Mouse (Mus musculus): ENCODE data around the gene Zfp629. TPM values are rescaled to one million over a fixed set of nuclear protein-coding genes. Genes with fewer than 3 reads are reported as not detected.
A peak's percentile ranks its signal among the peaks of the same experiment; 100 is the strongest.

Gene Zfp629
- polyA plus RNA-seq (2014; fragmentation: Nextera tagmentation; extraction: Ambion mirVana): 28.0 and 31.0 TPM in 2 replicates

DNA sequence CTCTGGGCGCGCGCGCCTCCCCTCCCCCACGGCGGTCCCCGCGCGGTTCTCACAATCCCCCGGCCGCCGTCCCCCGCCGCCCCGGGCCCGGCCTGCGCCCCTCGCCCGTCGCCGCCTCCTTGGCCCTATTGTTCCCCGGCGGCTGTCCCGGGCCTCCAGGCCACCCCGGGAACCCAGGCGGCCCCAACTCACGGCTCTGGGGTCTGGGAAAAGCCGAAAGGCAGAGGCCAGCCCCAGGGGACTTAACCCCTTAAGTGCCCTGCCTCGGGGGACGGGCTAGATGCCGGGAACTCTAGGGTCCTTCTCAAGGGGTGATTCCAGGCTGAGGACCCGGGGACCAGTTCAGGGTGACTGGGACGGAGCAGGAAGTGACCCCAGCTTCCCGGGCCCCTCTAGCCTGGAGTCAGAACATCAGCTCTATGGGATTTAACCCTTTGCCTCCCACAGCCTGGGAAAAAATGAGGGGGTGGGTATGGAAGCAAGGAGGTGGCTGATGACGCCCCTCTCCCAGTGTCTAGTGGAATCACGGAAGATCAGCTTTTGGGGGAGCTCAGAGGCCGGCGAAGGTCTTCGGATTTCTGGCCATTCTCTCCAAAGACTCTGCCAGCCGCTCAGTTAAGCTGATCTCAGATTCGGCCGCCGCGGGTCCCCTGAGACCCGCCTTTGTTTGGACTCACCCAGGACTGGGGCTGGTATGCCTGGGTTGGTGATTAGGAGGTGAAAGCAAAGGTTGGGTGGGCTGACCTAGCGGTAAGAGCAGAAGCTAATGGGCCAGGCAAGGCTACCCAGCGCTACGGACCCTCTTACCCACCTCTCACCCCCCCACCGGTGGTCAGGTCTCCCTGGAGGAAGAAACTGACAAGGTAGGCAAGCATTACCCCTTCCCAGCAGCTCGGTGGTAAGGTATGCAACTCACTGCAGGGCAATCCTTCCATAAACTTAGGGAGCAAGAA, at the start of gene Zfp629:
TSS of gene Zfp629 (minus strand) at position 907 of the 953 bp plus-strand sequence.
- peak within 1 kb of the TSS; percentile 81 for H3K27ac ChIP-seq (ENCODE audit: low read depth, low read length)
- peak; percentile 94 for ATAC-seq (ENCODE audit: low FRiP score)
- 0% methylated on average over 30 of the region's 50 CpGs for WGBS

DNA sequence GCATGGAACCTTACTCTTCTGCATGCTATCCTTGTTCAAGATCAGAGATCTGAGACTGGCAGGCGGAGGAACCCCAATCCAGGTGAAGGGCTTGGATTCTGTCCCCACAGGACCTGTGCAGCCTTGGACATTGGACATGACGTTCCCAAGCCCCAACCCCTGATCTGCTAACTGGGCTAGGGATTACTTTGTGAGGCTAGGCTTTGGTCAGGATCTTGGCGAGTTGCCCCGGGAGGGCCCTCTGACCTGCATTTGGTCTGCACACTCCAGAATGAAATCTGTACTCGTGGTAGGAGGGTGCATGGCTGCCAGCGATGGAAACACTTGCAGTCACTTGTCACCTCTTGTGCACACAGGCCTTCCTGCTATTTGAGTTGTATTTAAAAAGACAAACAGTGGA, 47.3 kb upstream of the Zfp629 start:
- Histone ChIP-seq H3K36me3 (ENCODE audit: control insufficient read depth, insufficient read depth, low read length) (no peaks in the 10 kb centered on the region), H3K9ac (ENCODE audit: low read depth, low read length) (no peak overlapping the region), H3K4me2 (replicated peaks; ENCODE audit: low read depth, low read length) (no peak overlapping the region), H3K4me1 (replicated peaks; ENCODE audit: control insufficient read depth, insufficient read depth, low read length) (no peaks in the 10 kb centered on the region), H3K27ac (ENCODE audit: low read depth, low read length) (no peak overlapping the region), H3K4me3 (ENCODE audit: low read depth, low read length) (no peak overlapping the region), H3K9me3 (ENCODE audit: control insufficient read depth, low read length) (no peaks in the 10 kb centered on the region), H3K27me3 (ENCODE audit: control insufficient read depth, insufficient read depth, low read length) (no peaks in the 10 kb centered on the region)
- no peak for DNase-seq (ENCODE audit: low spot score)
- WGBS: 92% methylated on average over 6 of the region's 6 CpGs
- ATAC-seq (ENCODE audit: low FRiP score): no peak

More for the DNA sequence above, at the start of gene Zfp629:
- Histone ChIP-seq H3K9me3 (ENCODE audit: control insufficient read depth, low read length) (no peaks in the 10 kb centered on the region), H3K9ac (ENCODE audit: low read depth, low read length) (peak within 1 kb of the TSS; percentile 97), H3K4me2 (replicated peaks; ENCODE audit: low read depth, low read length) (peak within 1 kb of the TSS; percentile 74), H3K36me3 (ENCODE audit: control insufficient read depth, insufficient read depth, low read length) (peaks cover 23% of the 10 kb centered on the region), H3K4me1 (replicated peaks; ENCODE audit: control insufficient read depth, insufficient read depth, low read length) (peaks cover 6% of the 10 kb centered on the region; the same call in 1 of the 2 replicates), H3K27me3 (ENCODE audit: control insufficient read depth, insufficient read depth, low read length) (no peaks in the 10 kb centered on the region), H3K4me3 (ENCODE audit: low read depth, low read length) (peak within 1 kb of the TSS; percentile 99)
- DNase-seq (ENCODE audit: low spot score): peak; percentile 95

DNA sequence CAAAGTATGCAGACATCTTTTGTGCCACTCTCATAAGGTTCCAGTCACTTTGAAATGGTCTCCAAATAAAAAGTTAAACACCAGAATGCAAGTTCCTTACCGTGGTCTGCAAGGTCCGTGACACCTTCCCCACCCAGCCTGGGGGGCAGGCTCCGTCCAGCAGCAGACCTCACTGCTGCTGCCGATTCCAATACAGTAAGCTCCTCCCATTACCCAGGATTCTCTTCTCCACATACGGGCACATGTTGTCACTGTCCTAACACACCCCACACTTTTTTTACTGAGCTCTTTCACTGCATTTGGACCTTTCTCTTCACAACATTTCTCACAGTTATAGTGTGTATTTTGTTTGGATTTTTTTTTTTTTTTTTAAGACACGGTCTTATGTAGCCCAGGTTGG, 46.2 kb upstream of the Zfp629 start:
- no peak for ATAC-seq (ENCODE audit: low FRiP score)

DNA sequence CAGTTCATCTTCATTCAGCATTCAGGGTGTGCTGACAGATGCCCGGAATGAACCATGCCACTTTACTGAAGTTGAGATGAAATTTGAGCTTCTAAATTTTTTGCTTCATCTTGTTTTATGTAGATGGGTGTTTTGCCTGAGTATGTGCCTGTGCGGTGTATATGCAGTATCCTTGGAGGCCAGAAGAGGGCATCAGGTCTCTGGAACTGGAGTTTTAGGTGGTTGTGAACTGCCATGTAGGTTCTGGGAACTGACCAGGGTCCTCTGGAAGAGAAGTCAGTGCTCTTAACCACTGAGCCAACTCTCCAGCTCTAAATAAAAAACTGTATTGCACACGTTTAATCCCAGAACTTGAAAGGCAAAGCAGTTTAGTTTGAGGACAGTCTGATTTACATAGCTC, 45.3 kb upstream of the Zfp629 start:
- no peak overlapping the region for H3K27ac ChIP-seq (ENCODE audit: low read depth, low read length)
- H3K4me1 ChIP-seq (replicated peaks; ENCODE audit: control insufficient read depth, insufficient read depth, low read length): no peaks in the 10 kb centered on the region
- H3K4me2 ChIP-seq (replicated peaks; ENCODE audit: low read depth, low read length): no peak overlapping the region
- H3K4me3 ChIP-seq (ENCODE audit: low read depth, low read length): no peak overlapping the region
- H3K36me3 ChIP-seq (ENCODE audit: control insufficient read depth, insufficient read depth, low read length): no peaks in the 10 kb centered on the region
- DNase-seq (ENCODE audit: low spot score) (no peak), ATAC-seq (ENCODE audit: low FRiP score) (no peak)
- H3K9me3 ChIP-seq (ENCODE audit: control insufficient read depth, low read length): no peaks in the 10 kb centered on the region
- H3K27me3 ChIP-seq (ENCODE audit: control insufficient read depth, insufficient read depth, low read length): no peaks in the 10 kb centered on the region
- WGBS: 84% methylated on average over 3 of the region's 3 CpGs
- no peak overlapping the region for H3K9ac ChIP-seq (ENCODE audit: low read depth, low read length)

More for the DNA sequence above, 46.2 kb upstream of the Zfp629 start:
- H3K27ac ChIP-seq (ENCODE audit: low read depth, low read length): no peak overlapping the region
- 82% methylated on average over 6 of the region's 6 CpGs for WGBS
- H3K9ac ChIP-seq (ENCODE audit: low read depth, low read length): no peak overlapping the region
- H3K9me3 ChIP-seq (ENCODE audit: control insufficient read depth, low read length): no peaks in the 10 kb centered on the region
- H3K27me3 ChIP-seq (ENCODE audit: control insufficient read depth, insufficient read depth, low read length): no peaks in the 10 kb centered on the region
- no peak overlapping the region for H3K4me3 ChIP-seq (ENCODE audit: low read depth, low read length)
- H3K4me1 ChIP-seq (replicated peaks; ENCODE audit: control insufficient read depth, insufficient read depth, low read length): no peaks in the 10 kb centered on the region
- no peak for DNase-seq (ENCODE audit: low spot score)
- no peaks in the 10 kb centered on the region for H3K36me3 ChIP-seq (ENCODE audit: control insufficient read depth, insufficient read depth, low read length)
- no peak overlapping the region for H3K4me2 ChIP-seq (replicated peaks; ENCODE audit: low read depth, low read length)

DNA sequence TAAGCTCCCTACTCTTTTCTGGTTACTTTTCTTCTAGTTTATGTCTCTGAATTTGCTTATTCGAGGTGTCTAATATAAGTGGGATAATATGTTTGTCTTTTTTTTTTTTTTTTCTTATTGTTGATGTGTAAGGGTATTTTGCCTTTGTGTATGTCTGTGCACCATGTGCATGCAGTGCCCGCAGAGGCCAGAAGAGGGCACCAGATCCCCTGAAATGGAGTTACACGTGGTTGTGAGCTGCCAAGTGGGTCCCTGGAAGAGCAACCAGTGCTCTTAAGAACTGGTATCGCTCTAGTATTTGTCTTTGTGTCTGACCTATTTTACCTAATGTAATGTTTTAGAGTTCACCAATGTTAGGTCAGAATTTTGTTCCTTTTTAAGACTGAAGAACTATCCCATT, 41.3 kb upstream of the Zfp629 start:
- no peaks in the 10 kb centered on the region for H3K9me3 ChIP-seq (ENCODE audit: control insufficient read depth, low read length)
- 43% methylated on average over 4 of the region's 4 CpGs for WGBS
- no peaks in the 10 kb centered on the region for H3K36me3 ChIP-seq (ENCODE audit: control insufficient read depth, insufficient read depth, low read length)
- no peak overlapping the region for H3K27ac ChIP-seq (ENCODE audit: low read depth, low read length)
- no peaks in the 10 kb centered on the region for H3K4me1 ChIP-seq (replicated peaks; ENCODE audit: control insufficient read depth, insufficient read depth, low read length)
- H3K9ac ChIP-seq (ENCODE audit: low read depth, low read length): no peak overlapping the region
- ATAC-seq (ENCODE audit: low FRiP score) (no peak), DNase-seq (ENCODE audit: low spot score) (peak; percentile 81)
- no peak overlapping the region for H3K4me2 ChIP-seq (replicated peaks; ENCODE audit: low read depth, low read length)
- H3K27me3 ChIP-seq (ENCODE audit: control insufficient read depth, insufficient read depth, low read length): no peaks in the 10 kb centered on the region
- H3K4me3 ChIP-seq (ENCODE audit: low read depth, low read length): no peak overlapping the region

DNA sequence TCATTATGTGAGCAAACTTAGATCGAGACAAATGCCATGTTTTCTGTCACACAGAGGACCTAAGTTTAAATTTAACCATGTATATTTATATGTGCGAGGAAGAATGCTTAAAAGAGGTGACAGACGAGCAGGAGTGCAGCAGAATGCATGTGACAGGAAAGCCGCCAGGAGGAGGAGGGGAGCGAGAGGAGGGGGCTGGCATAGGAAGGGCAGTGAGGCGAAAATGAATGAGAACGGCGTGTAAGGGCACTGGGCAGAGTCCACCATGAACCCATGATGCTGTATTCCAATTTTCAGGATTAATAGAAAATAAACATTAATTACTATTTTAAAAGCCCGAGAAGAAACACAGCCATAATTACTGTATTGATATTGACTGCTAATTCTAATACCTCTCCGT, 38.7 kb upstream of the Zfp629 start:
- Histone ChIP-seq H3K4me1 (replicated peaks; ENCODE audit: control insufficient read depth, insufficient read depth, low read length) (no peaks in the 10 kb centered on the region), H3K4me3 (ENCODE audit: low read depth, low read length) (no peak overlapping the region), H3K27ac (ENCODE audit: low read depth, low read length) (no peak overlapping the region), H3K9ac (ENCODE audit: low read depth, low read length) (no peak overlapping the region), H3K4me2 (replicated peaks; ENCODE audit: low read depth, low read length) (no peak overlapping the region), H3K27me3 (ENCODE audit: control insufficient read depth, insufficient read depth, low read length) (no peaks in the 10 kb centered on the region), H3K9me3 (ENCODE audit: control insufficient read depth, low read length) (no peaks in the 10 kb centered on the region), H3K36me3 (ENCODE audit: control insufficient read depth, insufficient read depth, low read length) (no peaks in the 10 kb centered on the region)
- WGBS: 80% methylated on average over 10 of the region's 10 CpGs
- no peak for ATAC-seq (ENCODE audit: low FRiP score)
- no peak for DNase-seq (ENCODE audit: low spot score)

DNA sequence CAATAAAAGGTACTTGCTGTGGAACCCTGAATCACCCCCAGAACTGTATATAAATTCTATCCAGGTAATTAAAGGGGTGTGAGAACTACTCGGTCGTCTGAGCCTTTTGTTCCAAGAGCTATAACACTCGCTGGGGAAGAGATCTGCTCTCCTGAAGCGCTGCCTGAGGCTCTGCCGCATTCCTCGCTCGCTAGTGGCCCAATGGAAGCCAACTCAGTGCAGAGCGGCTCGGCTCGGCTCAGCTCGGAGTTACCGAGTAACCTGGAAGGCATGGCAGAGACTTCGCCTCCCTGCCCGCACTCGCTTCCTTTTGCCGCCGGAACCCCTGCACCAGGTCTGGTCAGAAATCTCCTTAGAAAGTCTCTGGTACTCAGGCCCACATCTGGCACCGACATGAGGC, 36.5 kb upstream of the Zfp629 start:
- H3K4me2 ChIP-seq (replicated peaks; ENCODE audit: low read depth, low read length): no peak overlapping the region
- ATAC-seq (ENCODE audit: low FRiP score) (no peak), DNase-seq (ENCODE audit: low spot score) (peak; percentile 29)
- H3K36me3 ChIP-seq (ENCODE audit: control insufficient read depth, insufficient read depth, low read length): no peaks in the 10 kb centered on the region
- no peaks in the 10 kb centered on the region for H3K4me1 ChIP-seq (replicated peaks; ENCODE audit: control insufficient read depth, insufficient read depth, low read length)
- WGBS: 14% methylated on average over 18 of the region's 18 CpGs
- no peak overlapping the region for H3K27ac ChIP-seq (ENCODE audit: low read depth, low read length)
- no peaks in the 10 kb centered on the region for H3K27me3 ChIP-seq (ENCODE audit: control insufficient read depth, insufficient read depth, low read length)
- H3K4me3 ChIP-seq (ENCODE audit: low read depth, low read length): no peak overlapping the region
- H3K9me3 ChIP-seq (ENCODE audit: control insufficient read depth, low read length): no peaks in the 10 kb centered on the region
- H3K9ac ChIP-seq (ENCODE audit: low read depth, low read length): peak overlapping the region; percentile 27; the same call in 1 of the 2 replicates

DNA sequence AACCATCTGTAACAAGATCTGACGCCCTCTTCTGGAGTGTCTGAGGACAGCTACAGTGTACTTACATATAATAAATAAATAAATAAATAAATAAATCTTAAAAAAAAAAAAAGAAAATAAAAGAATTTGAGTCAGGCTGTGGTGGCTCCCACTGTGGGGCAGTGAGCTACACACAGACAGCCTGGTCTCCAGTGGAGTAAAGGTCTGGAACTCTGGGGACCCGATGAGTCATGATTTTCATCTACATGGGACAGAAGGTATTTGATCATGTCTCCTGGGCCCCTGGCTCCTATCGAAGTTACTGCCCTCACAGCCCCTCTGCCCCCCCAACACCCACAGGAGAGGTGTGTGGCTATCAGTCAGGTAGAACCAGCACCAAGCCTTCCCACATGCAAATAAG, 36.0 kb upstream of the Zfp629 start:
- DNase-seq (ENCODE audit: low spot score): no peak
- Histone ChIP-seq H3K4me2 (replicated peaks; ENCODE audit: low read depth, low read length) (no peak overlapping the region), H3K27me3 (ENCODE audit: control insufficient read depth, insufficient read depth, low read length) (no peaks in the 10 kb centered on the region), H3K36me3 (ENCODE audit: control insufficient read depth, insufficient read depth, low read length) (no peaks in the 10 kb centered on the region), H3K9me3 (ENCODE audit: control insufficient read depth, low read length) (no peaks in the 10 kb centered on the region), H3K4me1 (replicated peaks; ENCODE audit: control insufficient read depth, insufficient read depth, low read length) (no peaks in the 10 kb centered on the region), H3K4me3 (ENCODE audit: low read depth, low read length) (no peak overlapping the region), H3K9ac (ENCODE audit: low read depth, low read length) (no peak overlapping the region), H3K27ac (ENCODE audit: low read depth, low read length) (no peak overlapping the region)
- no peak for ATAC-seq (ENCODE audit: low FRiP score)
- 85% methylated on average over 2 of the region's 3 CpGs for WGBS

DNA sequence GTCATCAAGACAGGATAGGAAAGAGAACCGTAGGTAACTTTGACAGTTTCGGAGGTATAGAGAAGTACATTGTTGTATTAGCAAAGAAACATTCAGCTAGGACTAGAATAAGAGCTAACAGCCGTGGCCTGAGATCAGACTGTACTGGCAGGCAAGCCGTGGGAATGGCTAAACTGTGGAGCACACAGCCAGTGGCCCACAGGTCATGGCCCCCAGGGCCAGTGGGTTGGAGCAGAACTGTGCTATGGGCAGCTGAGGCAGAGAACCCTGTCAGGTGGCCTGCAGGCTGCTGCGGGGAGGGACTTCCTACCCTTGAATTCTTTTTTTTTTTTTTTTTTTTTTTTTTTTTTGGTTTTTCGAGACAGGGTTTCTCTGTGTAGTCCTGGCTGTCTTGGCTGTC, 33.6 kb upstream of the Zfp629 start:
- Histone ChIP-seq H3K27ac (ENCODE audit: low read depth, low read length) (no peak overlapping the region), H3K9me3 (ENCODE audit: control insufficient read depth, low read length) (no peaks in the 10 kb centered on the region), H3K9ac (ENCODE audit: low read depth, low read length) (no peak overlapping the region), H3K4me3 (ENCODE audit: low read depth, low read length) (no peak overlapping the region), H3K4me1 (replicated peaks; ENCODE audit: control insufficient read depth, insufficient read depth, low read length) (no peaks in the 10 kb centered on the region), H3K4me2 (replicated peaks; ENCODE audit: low read depth, low read length) (no peak overlapping the region), H3K36me3 (ENCODE audit: control insufficient read depth, insufficient read depth, low read length) (no peaks in the 10 kb centered on the region), H3K27me3 (ENCODE audit: control insufficient read depth, insufficient read depth, low read length) (no peaks in the 10 kb centered on the region)
- no peak for ATAC-seq (ENCODE audit: low FRiP score)
- no peak for DNase-seq (ENCODE audit: low spot score)
- WGBS: 84% methylated on average over 6 of the region's 6 CpGs
